Mouse (Mus musculus) liver, embryonic 14.5 days (tissue): ENCODE results near the gene Wfs1. TPM values are rescaled to one million over a fixed set of nuclear protein-coding genes. Genes with fewer than 3 reads are reported as not detected.
A peak's percentile ranks its signal among the peaks of the same experiment; 100 is the strongest.

ENCODE experiments used
- ATAC-seq: fragments of 200-750 bp; cut with Nextera tagmentation; 2 replicates; pipeline ENCODE4 v1.8.0; 2017; ENCODE audit warnings: moderate number of reproducible peaks, mild to moderate bottlenecking, moderate library complexity; ENCODE audit not compliant: insufficient read depth
- DNase-seq, 3 experiments: peaks; one replicate each; pipeline ENCODE4 v3.0.0-alpha.2; 2012 to 2013; ENCODE audit warnings: low read depth in 3 of 3, low spot score in 3 of 3
- H3K27ac ChIP-seq: fragments of 300-500 bp; sonication (generic); 2 replicates; pipeline ENCODE4 v1.5.1; 2014; ENCODE audit warnings: moderate library complexity, mild to moderate bottlenecking, control low read depth, inconsistent platforms
- H3K27me3 ChIP-seq: fragments of 300-500 bp; sonication (generic); 2 replicates; pipeline ENCODE4 v1.6.1; 2014; ENCODE audit warnings: mild to moderate bottlenecking, low read length, moderate library complexity; ENCODE audit not compliant: control insufficient read depth, insufficient read depth
- H3K36me3 ChIP-seq: fragments of 300-500 bp; sonication (generic); replicated peaks from 2 replicates; pipeline ENCODE4 v1.6.1; 2014; ENCODE audit warnings: low read depth; ENCODE audit not compliant: control insufficient read depth, insufficient read depth
- H3K4me1 ChIP-seq, 2 experiments: fragments of 200-500 bp in 1 of 2; fragments of 300-500 bp in 1 of 2; sonication (generic) in 1 of 2; replicated peaks; 2 replicates each; pipeline ENCODE4 v1.6.1; 2012 to 2014; ENCODE audit warnings: antibody characterized with exemption in 1 of 2, inconsistent platforms in 1 of 2, low read length in 1 of 2; ENCODE audit not compliant: control insufficient read depth in 2 of 2, insufficient read depth in 2 of 2
- H3K4me2 ChIP-seq: fragments of 300-500 bp; sonication (generic); 2 replicates; pipeline ENCODE4 v1.6.1; 2014; ENCODE audit warnings: low read depth, mild to moderate bottlenecking, control low read depth, moderate library complexity
- H3K4me3 ChIP-seq, 2 experiments: fragments of 200-500 bp in 1 of 2; fragments of 300-500 bp in 1 of 2; sonication (generic) in 1 of 2; 2 replicates each; pipeline ENCODE4 v1.5.1; 2012 to 2014; ENCODE audit warnings: low read depth in 2 of 2, low read length in 2 of 2, mild to moderate bottlenecking in 2 of 2, control low read depth in 1 of 2, inconsistent platforms in 1 of 2, moderate library complexity in 1 of 2; ENCODE audit not compliant: insufficient read depth in 1 of 2
- H3K9ac ChIP-seq: fragments of 300-500 bp; sonication (generic); replicated peaks from 2 replicates; pipeline ENCODE4 v1.6.1; 2014; ENCODE audit warnings: mild to moderate bottlenecking, control low read depth, moderate library complexity
- H3K9me3 ChIP-seq: fragments of 300-500 bp; sonication (generic); 2 replicates; pipeline ENCODE4 v1.6.1; 2016; ENCODE audit warnings: low read length, mixed read lengths; ENCODE audit not compliant: control insufficient read depth
- CTCF ChIP-seq: IDR thresholded peaks from 2 replicates; pipeline ENCODE4 v1.5.1; 2016; ENCODE audit warnings: antibody characterized with exemption, low read depth, control low read depth
- EP300 ChIP-seq: IDR thresholded peaks from 2 replicates; pipeline ENCODE4 v1.6.1; 2016; ENCODE audit warnings: antibody characterized with exemption, low read depth
- WGBS: fragments of 180-500 bp; shearing (Covaris S2); extraction: QIAGEN DNeasy Blood & Tissue Kit; methylation state at CpG from one replicate; pipeline ENCODE4 v1.1.7; 2014; ENCODE audit not compliant: insufficient replicate concordance; 5-methylcytosine and 5-hydroxymethylcytosine counted together
- polyA plus RNA-seq, 2 experiments: library from polyadenylated mRNA; depleted of rRNA in 1 of 2; stranded (reverse) in 1 of 2; unstranded in 1 of 2; fragments of >200 nt; fragmentation: Nextera tagmentation in 1 of 2; extraction: Ambion mirVana in 1 of 2; gene quantifications; 2 replicates each; pipeline versions ENCODE4 v1.2.1 to v1.2.3; 2012 to 2014

Gene Wfs1
- polyA plus RNA-seq, 2 experiments, result 0.72 to 0.84 TPM

DNA sequence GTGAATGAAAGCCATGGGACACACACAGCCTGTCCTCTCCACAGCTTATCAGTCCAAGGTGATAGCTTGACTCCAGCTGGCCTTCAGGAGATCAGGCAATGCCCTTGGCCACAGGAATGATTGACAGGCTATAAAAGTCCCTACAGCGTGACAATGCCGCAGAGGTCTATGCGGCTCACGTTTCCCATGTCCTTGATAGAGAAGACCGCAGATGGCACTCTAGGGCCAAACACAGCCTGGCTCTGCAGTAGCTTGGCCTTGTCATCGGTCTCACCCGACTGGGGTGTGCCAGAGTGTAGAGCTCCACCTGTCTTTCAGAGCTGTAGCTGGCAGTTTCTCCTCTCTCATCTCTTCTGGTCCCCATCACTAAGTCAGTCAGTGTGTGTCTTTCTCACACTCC, 52.5 kb downstream of the Wfs1 start:
- Histone ChIP-seq H3K9ac (no peak overlapping the region), H3K4me2 (no peak overlapping the region), H3K27me3 (no peaks in the 10 kb centered on the region), H3K36me3 (no peaks in the 10 kb centered on the region), H3K4me3 (no peak overlapping the region), H3K9me3 (no peaks in the 10 kb centered on the region), H3K27ac (no peak overlapping the region), H3K4me1 (no peaks in the 10 kb centered on the region)
- TF ChIP-seq CTCF (no peak), EP300 (no peak)
- DNase-seq (no peak), ATAC-seq (no peak)
- 54% methylated on average over 7 of the region's 7 CpGs for WGBS

DNA sequence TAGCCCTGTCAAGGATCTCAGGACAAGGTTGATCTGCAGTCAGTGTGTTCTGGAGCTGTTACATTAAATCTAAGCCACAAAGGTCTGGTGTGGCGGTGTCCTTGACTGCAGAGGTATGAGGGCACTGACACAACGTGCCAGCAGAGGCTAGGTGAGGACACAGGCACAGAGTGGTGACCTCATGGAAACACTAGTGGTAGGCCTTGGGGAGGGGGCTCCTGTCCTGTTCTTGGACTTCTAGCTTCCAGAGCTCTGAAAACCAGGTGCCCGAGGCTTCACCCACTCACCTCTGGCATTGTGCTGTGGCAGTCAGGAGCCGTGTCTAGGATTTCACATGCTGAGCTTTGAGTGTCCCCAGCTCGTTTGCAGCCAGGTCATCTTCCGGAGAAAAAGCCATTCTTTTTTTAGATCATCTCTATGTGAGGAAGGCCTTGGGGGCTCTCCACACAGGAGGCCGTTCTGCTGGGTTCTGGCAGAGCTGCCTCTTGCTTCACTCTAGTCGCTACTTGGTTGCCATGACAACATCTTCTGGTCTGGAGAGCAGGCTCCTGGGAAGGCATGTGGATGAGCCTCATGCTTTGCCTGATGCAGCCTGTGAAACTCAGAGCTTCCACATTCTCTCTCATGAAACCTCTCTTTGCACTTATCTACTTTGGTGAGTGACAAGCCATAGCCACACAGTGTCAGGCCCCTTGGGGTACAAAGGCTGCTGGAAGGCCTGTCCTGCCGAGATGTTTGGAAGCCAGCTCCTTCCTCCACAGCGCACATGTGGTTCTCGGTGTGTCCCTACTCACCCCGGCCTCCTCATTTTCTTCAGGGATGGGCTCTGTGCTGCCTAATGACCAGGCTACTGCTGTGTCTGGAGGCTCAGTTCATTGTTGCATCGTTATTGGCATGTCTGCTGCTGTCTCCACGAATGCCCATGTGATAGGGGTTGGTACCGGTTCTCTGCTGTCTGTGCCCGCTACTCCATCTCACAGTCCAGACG, 53.2 kb downstream of the Wfs1 start:
- 55% methylated on average over 17 of the region's 17 CpGs for WGBS
- TF ChIP-seq CTCF (no peak), EP300 (no peak)
- Histone ChIP-seq H3K9ac (no peak overlapping the region), H3K4me2 (no peak overlapping the region), H3K4me3 (no peak overlapping the region), H3K9me3 (no peaks in the 10 kb centered on the region), H3K27ac (no peak overlapping the region), H3K4me1 (no peaks in the 10 kb centered on the region), H3K27me3 (no peaks in the 10 kb centered on the region), H3K36me3 (no peaks in the 10 kb centered on the region)
- DNase-seq, result no peak
- no peak for ATAC-seq

DNA sequence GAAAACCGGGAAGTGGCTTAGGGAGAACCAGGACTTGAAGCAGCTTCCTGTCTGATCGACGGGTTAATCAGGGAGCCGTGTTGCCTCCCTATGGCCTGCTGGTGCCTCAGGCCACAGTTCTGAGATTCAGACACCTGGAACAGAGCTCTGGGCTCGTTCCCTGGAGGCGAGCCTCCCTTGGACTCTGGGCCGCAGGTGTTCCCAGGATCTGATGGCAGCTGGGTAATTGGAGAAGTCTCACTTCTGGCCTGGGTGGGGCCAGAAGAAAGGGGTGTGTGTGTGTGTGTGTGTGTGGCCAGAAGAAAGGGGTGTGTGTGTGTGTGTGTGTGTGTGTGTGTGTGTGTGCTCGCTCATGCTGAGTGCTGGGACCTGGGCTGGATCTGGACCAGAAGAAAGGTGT, 55.6 kb downstream of the Wfs1 start:
- no peak overlapping the region for H3K27ac ChIP-seq
- no peak overlapping the region for H3K4me3 ChIP-seq
- no peak overlapping the region for H3K4me2 ChIP-seq
- no peaks in the 10 kb centered on the region for H3K27me3 ChIP-seq
- H3K9me3 ChIP-seq, result no peaks in the 10 kb centered on the region
- H3K9ac ChIP-seq, result no peak overlapping the region
- ATAC-seq (no peak), DNase-seq (no peak)
- no peaks in the 10 kb centered on the region for H3K36me3 ChIP-seq
- TF ChIP-seq EP300 (no peak), CTCF (no peak)
- WGBS, result 52% methylated on average over 8 of the region's 8 CpGs
- no peaks in the 10 kb centered on the region for H3K4me1 ChIP-seq

DNA sequence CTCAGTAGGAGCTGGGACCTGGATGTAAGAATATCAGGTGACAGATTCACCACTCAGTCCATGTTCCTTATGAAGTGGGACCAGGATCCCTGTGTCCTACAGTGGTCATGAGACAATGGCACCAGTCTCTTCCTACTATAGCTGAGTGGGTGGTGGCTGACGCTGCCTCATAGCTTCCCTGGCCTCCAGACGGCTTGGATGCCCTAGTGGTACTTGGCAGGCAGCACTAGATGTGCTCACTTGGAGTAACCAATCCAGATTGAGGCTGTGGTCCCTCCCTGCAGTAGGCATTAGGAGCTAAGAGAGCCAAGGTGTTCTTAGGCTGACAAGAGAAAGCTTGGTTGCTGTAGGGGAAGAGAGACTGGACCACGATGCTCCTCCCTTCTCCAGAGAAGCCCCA, 59.6 kb downstream of the Wfs1 start:
- H3K4me3 ChIP-seq, result no peak overlapping the region
- no peak for ATAC-seq
- 38% methylated on average over 3 of the region's 3 CpGs for WGBS
- TF ChIP-seq CTCF (no peak), EP300 (no peak)
- no peak overlapping the region for H3K4me2 ChIP-seq
- H3K27me3 ChIP-seq, result no peaks in the 10 kb centered on the region
- H3K4me1 ChIP-seq, result no peaks in the 10 kb centered on the region
- H3K9ac ChIP-seq, result no peak overlapping the region
- no peaks in the 10 kb centered on the region for H3K9me3 ChIP-seq
- H3K36me3 ChIP-seq, result no peaks in the 10 kb centered on the region
- no peak for DNase-seq
- no peak overlapping the region for H3K27ac ChIP-seq

GRCm38 (mm10) chr5:36928701-36929100, 60.3 kb downstream of the Wfs1 start:
- Histone ChIP-seq H3K4me2 (no peak overlapping the region), H3K36me3 (no peaks in the 10 kb centered on the region), H3K4me1 (no peaks in the 10 kb centered on the region), H3K9ac (no peak overlapping the region), H3K9me3 (no peaks in the 10 kb centered on the region), H3K27ac (no peak overlapping the region), H3K4me3 (no peak overlapping the region), H3K27me3 (no peaks in the 10 kb centered on the region)
- WGBS, result 41% methylated on average over 4 of the region's 4 CpGs
- ATAC-seq, result no peak
- DNase-seq, result no peak
- peak; percentile 58 for TF ChIP-seq CTCF
- no peak for TF ChIP-seq EP300
